Mouse (Mus musculus) lung, postnatal 0 days (tissue): ENCODE measurements around the gene Prrt1. TPM values are rescaled to one million over a fixed set of nuclear protein-coding genes. Genes with fewer than 3 reads are reported as not detected.

Experiments
- ATAC-seq: fragments of 200-750 bp; cut with Nextera tagmentation; 2 replicates; pipeline ENCODE4 v1.8.0; 2017; ENCODE audit warnings: moderate library complexity
- DNase-seq: peaks from one replicate; pipeline ENCODE4 v3.0.0-alpha.2; 2016; ENCODE audit warnings: low spot score
- H3K27ac ChIP-seq: fragments of 300-500 bp; sonication (generic); 2 replicates; pipeline ENCODE4 v1.5.1; 2014; ENCODE audit warnings: antibody characterized with exemption, mild to moderate bottlenecking, low read length, mixed read lengths
- H3K27me3 ChIP-seq: fragments of 300-500 bp; sonication (generic); replicated peaks from 2 replicates; pipeline ENCODE4 v1.6.1; 2014; ENCODE audit warnings: low read length, mixed read lengths; ENCODE audit not compliant: insufficient read depth
- H3K36me3 ChIP-seq: fragments of 300-500 bp; sonication (generic); 2 replicates; pipeline ENCODE4 v1.6.1; 2014; ENCODE audit warnings: low read length, mixed read lengths; ENCODE audit not compliant: insufficient read depth
- H3K4me1 ChIP-seq: fragments of 300-500 bp; sonication (generic); 2 replicates; pipeline ENCODE4 v1.6.1; 2014; ENCODE audit warnings: antibody characterized with exemption, low read depth, low read length, mixed read lengths; ENCODE audit not compliant: insufficient read depth
- H3K4me2 ChIP-seq: fragments of 300-500 bp; sonication (generic); replicated peaks from 2 replicates; pipeline ENCODE4 v1.6.1; 2014; ENCODE audit warnings: low read depth, mild to moderate bottlenecking, low read length, moderate library complexity, mixed read lengths
- H3K4me3 ChIP-seq: fragments of 300-500 bp; sonication (generic); 2 replicates; pipeline ENCODE4 v1.5.1; 2014; ENCODE audit warnings: low read depth, low read length
- H3K9ac ChIP-seq: fragments of 300-500 bp; sonication (generic); replicated peaks from 2 replicates; pipeline ENCODE4 v1.6.1; 2014; ENCODE audit warnings: low read depth, mild to moderate bottlenecking
- H3K9me3 ChIP-seq: fragments of 300-500 bp; sonication (generic); 2 replicates; pipeline ENCODE4 v1.6.1; 2016; ENCODE audit warnings: low read length, mixed read lengths
- CTCF ChIP-seq: IDR thresholded peaks from 2 replicates; pipeline ENCODE4 v1.5.1; 2016; ENCODE audit warnings: antibody characterized with exemption, mild to moderate bottlenecking
- EP300 ChIP-seq: IDR thresholded peaks from 2 replicates; pipeline ENCODE4 v1.6.1; 2016; ENCODE audit warnings: antibody characterized with exemption, mild to moderate bottlenecking, control low read depth
- WGBS: fragments of 180-500 bp; shearing (Covaris S2); extraction: QIAGEN DNeasy Blood & Tissue Kit; methylation state at CpG from one replicate; pipeline ENCODE4 v1.1.7; 2014; 5-methylcytosine and 5-hydroxymethylcytosine counted together
- polyA plus RNA-seq: library from polyadenylated mRNA; unstranded; fragments of >200 nt; fragmentation: Nextera tagmentation; extraction: Ambion mirVana; gene quantifications from 2 replicates; pipeline ENCODE4 v1.2.1, GENCODE M21; 2015

Gene Prrt1
- polyA plus RNA-seq, 1 experiment from 2014 or later = 0.29 TPM

DNA sequence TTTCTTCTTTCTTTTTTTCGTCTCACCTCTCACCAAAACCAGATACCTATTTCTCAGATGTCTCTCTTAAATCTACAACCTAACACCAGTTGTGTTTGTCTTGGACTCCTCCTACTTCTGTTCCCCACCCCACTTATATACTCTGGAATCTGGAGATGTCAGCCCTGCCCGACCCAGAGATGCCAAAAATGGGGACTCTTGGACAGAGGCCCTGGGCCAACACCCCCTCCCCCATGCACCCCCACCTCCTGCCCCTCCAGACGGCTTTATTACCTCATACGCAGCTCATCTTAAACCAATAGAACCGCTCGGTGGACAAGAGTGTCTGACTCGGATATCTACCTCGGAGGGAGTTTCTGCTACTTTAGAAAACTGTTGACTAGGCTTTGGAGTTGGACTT, 33.2 kb upstream of the Prrt1 start:
- Histone ChIP-seq H3K4me1 (peaks cover 7% of the 10 kb centered on the region; the same call in 1 of the 2 replicates), H3K9me3 (no peaks in the 10 kb centered on the region), H3K27me3 (no peaks in the 10 kb centered on the region), H3K4me3 (no peak overlapping the region), H3K36me3 (peaks cover 11% of the 10 kb centered on the region; the same call in 1 of the 2 replicates), H3K4me2 (peak overlapping the region; percentile 32; the same call in 1 of the 2 replicates), H3K9ac (no peak overlapping the region), H3K27ac (peak overlapping the region; percentile 88)
- ATAC-seq = peak; percentile 45
- WGBS = 33% methylated on average over 8 of the region's 8 CpGs
- DNase-seq = peak; percentile 78
- TF ChIP-seq EP300 (peak; percentile 63; the same call in 1 of the 2 replicates), CTCF (no peak)

- Histone ChIP-seq H3K9ac (peak within 1 kb of the TSS; percentile 56), H3K9me3 (no peaks in the 10 kb centered on the region)
- 10% methylated on average over 5 of the region's 6 CpGs for WGBS
These were observed 31.7 kb upstream of the Prrt1 start, which contains the start of gene Ager for GRCm38 (mm10) chr17:34597566-34598095. TSS of gene Ager (plus strand) at chr17:34597862.

GRCm38 (mm10) chr17:34599891-34600290, 29.4 kb upstream of the Prrt1 start:
- Histone ChIP-seq H3K4me1 (peaks cover 21% of the 10 kb centered on the region), H3K36me3 (0 out of 2 replicates have a peak, but pooled peaks cover 5% of the 10 kb centered on the region), H3K27ac (peak overlapping the region; percentile 88; the same call in 1 of the 2 replicates), H3K9ac (peak overlapping the region; percentile 56), H3K9me3 (no peaks in the 10 kb centered on the region), H3K27me3 (no peaks in the 10 kb centered on the region), H3K4me3 (peak overlapping the region; percentile 40), H3K4me2 (peak overlapping the region; percentile 54)
- no peak for TF ChIP-seq CTCF
- TF ChIP-seq EP300 = no peak
- DNase-seq (no peak), ATAC-seq (no peak)
- WGBS = 74% methylated on average over 9 of the region's 9 CpGs

More at GRCm38 (mm10) chr17:34597566-34598095, 31.7 kb upstream of the Prrt1 start, which contains the start of gene Ager:
- ATAC-seq (peak; percentile 84), DNase-seq (peak; percentile 92)
- peaks cover 11% of the 10 kb centered on the region; the same call in 1 of the 2 replicates for H3K36me3 ChIP-seq
- peak within 1 kb of the TSS; percentile 40 for H3K4me3 ChIP-seq
- H3K27ac ChIP-seq = peak within 1 kb of the TSS; percentile 88
- peak within 1 kb of the TSS; percentile 54 for H3K4me2 ChIP-seq
- TF ChIP-seq CTCF (no peak), EP300 (peak; percentile 95)
- peaks cover 12% of the 10 kb centered on the region; the same call in 1 of the 2 replicates for H3K4me1 ChIP-seq
- H3K27me3 ChIP-seq = no peaks in the 10 kb centered on the region

- H3K9me3 ChIP-seq = no peaks in the 10 kb centered on the region
- no peak overlapping the region for H3K9ac ChIP-seq
- no peak for TF ChIP-seq CTCF
- TF ChIP-seq EP300 = no peak; the same call in 1 of the 2 replicates
- WGBS = 57% methylated on average over 12 of the region's 12 CpGs
- ATAC-seq = no peak
- no peaks in the 10 kb centered on the region for H3K36me3 ChIP-seq
- H3K4me2 ChIP-seq = peak overlapping the region; percentile 30; the same call in 1 of the 2 replicates
- DNase-seq = no peak
- H3K4me3 ChIP-seq = no peak overlapping the region
- no peaks in the 10 kb centered on the region for H3K27me3 ChIP-seq
- peak overlapping the region; percentile 66 for H3K27ac ChIP-seq
- H3K4me1 ChIP-seq = peaks cover 20% of the 10 kb centered on the region
These were observed 27.5 kb upstream of the Prrt1 start for GRCm38 (mm10) chr17:34601796-34602195.

GRCm38 (mm10) chr17:34603375-34604060, 25.8 kb upstream of the Prrt1 start, which contains the start of gene Rnf5:
TSS of gene Rnf5 (minus strand) at chr17:34603690.
- no peaks in the 10 kb centered on the region for H3K36me3 ChIP-seq
- WGBS = under 1% methylated on average over 30 of the region's 30 CpGs

GRCm38 (mm10) chr17:34604061-34604508, 25.2 kb upstream of the Prrt1 start, which contains the start of gene Agpat1:
TSS of gene Agpat1 (plus strand) at chr17:34604262.
- Histone ChIP-seq H3K9ac (peak within 1 kb of the TSS; percentile 46), H3K36me3 (no peaks in the 10 kb centered on the region), H3K9me3 (no peaks in the 10 kb centered on the region), H3K27ac (peak within 1 kb of the TSS; percentile 96), H3K27me3 (no peaks in the 10 kb centered on the region), H3K4me1 (peaks cover 21% of the 10 kb centered on the region), H3K4me2 (peak within 1 kb of the TSS; percentile 96), H3K4me3 (peak within 1 kb of the TSS; percentile 81)
- TF ChIP-seq EP300 = no peak
- no peak for TF ChIP-seq CTCF
- ATAC-seq (peak; percentile 85), DNase-seq (peak; percentile 100)
- WGBS = under 1% methylated on average over 34 of the region's 35 CpGs

More at GRCm38 (mm10) chr17:34603375-34604060, 25.8 kb upstream of the Prrt1 start, which contains the start of gene Rnf5:
- H3K4me3 ChIP-seq = peak within 1 kb of the TSS; percentile 55
- H3K27me3 ChIP-seq = no peaks in the 10 kb centered on the region
- peak within 1 kb of the TSS; percentile 46 for H3K9ac ChIP-seq
- TF ChIP-seq CTCF (no peak), EP300 (peak; percentile 94)
- H3K4me2 ChIP-seq = peak within 1 kb of the TSS; percentile 96
- DNase-seq (peak; percentile 100), ATAC-seq (peak; percentile 91)
- H3K9me3 ChIP-seq = no peaks in the 10 kb centered on the region
- H3K4me1 ChIP-seq = peaks cover 18% of the 10 kb centered on the region
- peak within 1 kb of the TSS; percentile 96 for H3K27ac ChIP-seq
